Mouse (Mus musculus) intestine, postnatal 0 days (tissue): ENCODE results near the gene Kctd6. TPM values are rescaled to one million over a fixed set of nuclear protein-coding genes. Genes with fewer than 3 reads are reported as not detected.
"Not testable (repeated sequence)": the region's sequence is repeated elsewhere in the genome, so short reads cannot be mapped to it uniquely, and the experiment has no call there.

Source experiments
- ATAC-seq: fragments of 200-750 bp; cut with Nextera tagmentation; 2 replicates; pipeline ENCODE4 v1.8.0; 2017; ENCODE audit warnings: mild to moderate bottlenecking, moderate TSS enrichment, moderate library complexity
- H3K27ac ChIP-seq: fragments of 300-500 bp; sonication (generic); 2 replicates; pipeline ENCODE4 v1.5.1; 2014; ENCODE audit warnings: mild to moderate bottlenecking, low read depth, low read length, moderate library complexity
- H3K27me3 ChIP-seq: fragments of 300-500 bp; sonication (generic); replicated peaks from 2 replicates; pipeline ENCODE4 v1.6.1; 2014; ENCODE audit warnings: low read length, mixed read lengths; ENCODE audit not compliant: control insufficient read depth, insufficient read depth
- H3K36me3 ChIP-seq: fragments of 300-500 bp; sonication (generic); 2 replicates; pipeline ENCODE4 v1.6.1; 2014; ENCODE audit warnings: mild to moderate bottlenecking, moderate library complexity; ENCODE audit not compliant: control insufficient read depth, insufficient read depth
- H3K4me1 ChIP-seq: fragments of 300-500 bp; sonication (generic); replicated peaks from 2 replicates; pipeline ENCODE4 v1.6.1; 2014; ENCODE audit warnings: antibody characterized with exemption, low read length, mixed read lengths; ENCODE audit not compliant: control insufficient read depth, insufficient read depth
- H3K4me2 ChIP-seq: fragments of 300-500 bp; sonication (generic); replicated peaks from 2 replicates; pipeline ENCODE4 v1.6.1; 2014; ENCODE audit warnings: low read depth, mild to moderate bottlenecking, moderate library complexity
- H3K4me3 ChIP-seq: fragments of 300-500 bp; sonication (generic); 2 replicates; pipeline ENCODE4 v1.5.1; 2014; ENCODE audit warnings: low read depth, low read length
- H3K9ac ChIP-seq: fragments of 300-500 bp; sonication (generic); 2 replicates; pipeline ENCODE4 v1.6.1; 2014; ENCODE audit warnings: mild to moderate bottlenecking, low read depth, low read length
- H3K9me3 ChIP-seq: fragments of 300-500 bp; sonication (generic); 2 replicates; pipeline ENCODE4 v1.6.1; 2016; ENCODE audit warnings: mixed run types; ENCODE audit not compliant: control insufficient read depth
- CTCF ChIP-seq: sonication (generic); IDR thresholded peaks from 2 replicates; pipeline ENCODE4 v1.5.1; 2016; ENCODE audit warnings: low read depth, mild to moderate bottlenecking, control low read depth, antibody characterized with exemption, moderate library complexity
- WGBS: fragments of 180-500 bp; shearing (Covaris S2); extraction: QIAGEN DNeasy Blood & Tissue Kit; methylation state at CpG from one replicate; pipeline ENCODE4 v1.1.7; 2014; 5-methylcytosine and 5-hydroxymethylcytosine counted together
- polyA plus RNA-seq: library from polyadenylated mRNA; unstranded; fragments of >200 nt; fragmentation: Nextera tagmentation; extraction: Ambion mirVana; gene quantifications from 2 replicates; pipeline ENCODE4 v1.2.1, GENCODE M21; 2015

Kctd6 gene
- 18.8 and 19.5 TPM in 2 replicates for polyA plus RNA-seq

DNA sequence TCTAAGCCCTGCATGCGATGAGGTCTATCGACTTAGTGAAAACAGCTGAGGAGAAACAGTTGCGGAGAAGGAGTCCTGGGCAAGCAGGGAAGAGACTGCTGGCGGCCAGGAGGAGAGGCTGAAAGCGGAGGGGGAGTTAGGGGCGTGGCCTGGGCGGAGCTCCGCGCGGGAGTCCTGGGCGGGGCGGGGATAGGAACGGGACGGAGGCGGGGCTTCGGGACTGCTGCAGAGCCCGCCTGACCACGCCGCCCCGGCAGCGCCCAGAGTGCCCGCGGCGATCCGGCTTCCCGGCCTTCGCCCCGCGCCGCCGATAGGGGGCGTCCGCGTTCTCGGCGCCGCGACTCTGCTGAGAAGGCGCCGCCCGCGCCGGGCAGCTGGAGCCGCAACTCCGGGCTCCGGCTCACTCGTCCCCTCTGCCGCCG is at the start of gene Kctd6:
Gene Kctd6 (plus strand): TSS at position 338 of the 422 bp plus-strand sequence.
- Histone ChIP-seq H3K4me1 (no peaks in the 10 kb centered on the region), H3K9ac (peak within 1 kb of the TSS; percentile 92), H3K4me3 (peak within 1 kb of the TSS; percentile 82), H3K27ac (peak within 1 kb of the TSS; percentile 96), H3K36me3 (no peaks in the 10 kb centered on the region), H3K4me2 (peak within 1 kb of the TSS; percentile 84), H3K9me3 (no peaks in the 10 kb centered on the region), H3K27me3 (no peaks in the 10 kb centered on the region)
- ATAC-seq = peak; percentile 94
- peak; percentile 83 for TF ChIP-seq CTCF
- under 1% methylated on average over 46 of the region's 49 CpGs for WGBS

DNA sequence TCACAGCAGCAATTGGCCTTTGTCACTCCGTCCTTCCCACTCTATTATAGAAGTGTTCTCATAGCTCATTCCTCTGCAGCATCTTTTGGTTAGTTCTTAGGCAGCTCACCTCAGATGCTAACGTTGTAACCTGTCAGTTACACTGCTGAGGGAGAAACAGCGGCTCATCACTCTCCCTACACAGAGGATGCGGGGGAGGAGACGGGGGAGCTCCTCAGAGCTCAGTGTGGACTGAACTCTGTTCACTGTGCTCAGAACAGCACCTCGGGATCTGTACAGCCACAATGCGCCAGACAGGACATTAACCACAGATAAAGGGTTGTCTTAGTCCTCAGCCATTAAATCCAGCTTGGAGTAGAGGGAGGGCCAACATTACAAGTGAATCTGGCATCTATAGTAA is 49.5 kb upstream of the Kctd6 start:
- Histone ChIP-seq H3K36me3 (peaks cover 84% of the 10 kb centered on the region), H3K9ac (no peak overlapping the region), H3K9me3 (no peaks in the 10 kb centered on the region), H3K27me3 (no peaks in the 10 kb centered on the region), H3K4me1 (no peaks in the 10 kb centered on the region), H3K4me3 (no peak overlapping the region), H3K27ac (no peak overlapping the region), H3K4me2 (no peak overlapping the region)
- WGBS = 82% methylated on average over 7 of the region's 7 CpGs
- no peak for TF ChIP-seq CTCF
- no peak for ATAC-seq

DNA sequence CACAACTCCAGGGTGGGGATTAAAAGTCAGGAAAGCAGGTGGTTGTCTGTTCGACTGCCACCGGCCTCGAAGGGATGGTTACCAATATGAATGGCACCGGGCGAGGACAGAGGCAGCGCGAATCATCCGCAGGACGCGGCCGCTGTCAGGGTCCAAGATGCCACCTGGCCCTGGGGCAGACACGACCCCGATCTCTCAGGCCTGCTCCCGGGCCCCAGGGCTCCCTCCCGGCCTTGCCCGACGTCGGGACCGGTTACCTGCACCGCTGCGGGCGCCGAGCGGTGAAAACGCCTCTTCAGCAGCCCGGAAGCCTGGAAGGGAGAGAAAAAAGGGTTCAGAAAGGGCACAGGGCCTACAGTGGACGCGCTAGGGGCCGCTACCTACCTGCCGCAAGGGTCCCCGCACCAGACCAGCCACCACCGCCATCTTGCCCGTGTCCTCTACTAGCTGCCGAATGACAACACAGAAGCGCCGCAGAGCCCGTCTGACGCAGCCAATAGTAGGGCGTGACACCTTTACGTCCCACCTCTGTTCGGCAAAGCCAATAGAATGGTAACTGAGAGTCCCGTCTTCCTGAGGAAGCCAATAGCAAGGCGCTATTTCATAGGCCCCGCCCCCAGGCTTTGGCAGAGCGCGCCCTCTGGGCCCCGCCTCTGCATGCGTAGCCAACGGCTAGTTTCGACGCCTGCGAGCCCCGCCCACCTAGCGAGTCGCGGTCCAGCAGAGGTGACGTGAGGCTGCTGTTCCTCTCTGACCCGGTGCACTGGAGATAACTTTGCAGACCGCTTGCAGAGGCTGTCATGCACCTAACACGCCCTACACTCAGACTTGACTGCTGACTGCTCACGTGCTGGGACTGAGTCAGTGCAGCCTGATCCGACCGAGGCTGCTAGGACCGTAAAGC is 41.2 kb upstream of the Kctd6 start, which contains the start of gene Pdhb:
Gene Pdhb (minus strand): TSS at position 519 of the 904 bp plus-strand sequence.
- no peaks in the 10 kb centered on the region for H3K9me3 ChIP-seq
- no peaks in the 10 kb centered on the region for H3K27me3 ChIP-seq
- peak; percentile 98 for ATAC-seq
- peak within 1 kb of the TSS; percentile 81 for H3K9ac ChIP-seq
- 1% methylated on average over 64 of the region's 64 CpGs for WGBS
- H3K36me3 ChIP-seq = peaks cover 29% of the 10 kb centered on the region
- H3K4me1 ChIP-seq = peaks cover 5% of the 10 kb centered on the region; the same call in 1 of the 2 replicates
- H3K27ac ChIP-seq = peak within 1 kb of the TSS; percentile 81
- TF ChIP-seq CTCF = peak; percentile 49
- peak within 1 kb of the TSS; percentile 68 for H3K4me3 ChIP-seq
- H3K4me2 ChIP-seq = peak within 1 kb of the TSS; percentile 77

DNA sequence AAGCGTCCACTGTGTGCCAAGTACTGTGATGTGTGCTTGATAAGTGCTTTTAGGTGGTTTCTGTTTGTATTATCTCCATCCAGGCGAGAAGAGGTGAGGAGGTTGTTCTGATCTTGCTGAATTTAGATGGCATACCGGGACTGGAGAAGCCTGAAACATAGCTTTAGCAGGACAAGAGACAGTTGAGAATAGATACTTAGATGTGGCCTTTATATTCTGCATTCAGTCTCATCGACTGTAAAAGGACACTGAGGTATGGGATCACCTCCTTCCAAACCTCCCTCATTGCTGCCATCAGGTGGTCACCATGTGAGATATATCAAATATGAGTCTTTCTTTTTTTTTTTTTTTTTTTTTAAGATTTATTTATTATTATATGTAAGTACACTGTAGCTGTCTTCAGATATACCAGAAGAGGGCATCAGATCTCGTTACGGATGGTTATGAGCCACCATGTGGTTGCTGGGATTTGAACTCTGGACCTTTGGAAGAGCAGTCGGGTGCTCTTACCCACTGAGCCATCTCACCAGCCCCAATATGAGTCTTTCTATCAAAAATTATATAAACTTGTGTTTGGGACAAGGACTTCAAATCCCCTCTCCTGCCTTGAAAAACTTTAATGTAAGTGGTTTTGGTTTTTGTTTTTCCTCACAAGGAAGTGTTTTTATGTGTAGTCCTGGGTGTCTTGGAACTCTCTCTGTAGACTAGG is 40.2 kb upstream of the Kctd6 start:
- H3K4me2 ChIP-seq = peak overlapping the region; percentile 77
- H3K9ac ChIP-seq = 0 out of 2 replicates have a peak overlapping the region, but pooled peaks have one; percentile 22
- peak; percentile 49 for TF ChIP-seq CTCF
- not testable (repeated sequence) for H3K27me3 ChIP-seq, H3K4me1 ChIP-seq, H3K9me3 ChIP-seq, ATAC-seq
- 15% methylated on average over 5 of the region's 7 CpGs for WGBS
- H3K27ac ChIP-seq = peak overlapping the region; percentile 71
- peaks cover 21% of the 10 kb centered on the region for H3K36me3 ChIP-seq
- H3K4me3 ChIP-seq = peak overlapping the region; percentile 68

DNA sequence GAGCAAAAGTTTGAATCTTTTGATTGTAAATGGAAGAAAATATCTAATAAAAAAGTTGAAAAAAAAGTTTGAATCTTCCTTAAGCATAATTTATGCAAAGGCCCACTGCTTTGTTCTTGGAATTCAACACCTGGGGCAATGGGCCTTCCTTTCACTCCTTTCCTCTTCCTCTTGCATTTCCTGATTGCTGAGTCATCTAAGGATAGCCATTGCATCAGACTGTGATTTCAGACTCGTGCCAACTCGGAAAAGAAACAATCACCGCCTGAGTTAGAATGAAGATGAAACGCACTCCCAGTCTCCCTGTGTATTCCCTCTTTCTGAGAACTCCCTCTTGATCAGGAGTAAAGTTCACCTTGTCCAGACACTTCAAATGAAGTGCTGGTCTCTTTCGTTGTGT is 39.3 kb upstream of the Kctd6 start:
- no peak for ATAC-seq
- peaks cover 5% of the 10 kb centered on the region; the same call in 1 of the 2 replicates for H3K4me1 ChIP-seq

DNA sequence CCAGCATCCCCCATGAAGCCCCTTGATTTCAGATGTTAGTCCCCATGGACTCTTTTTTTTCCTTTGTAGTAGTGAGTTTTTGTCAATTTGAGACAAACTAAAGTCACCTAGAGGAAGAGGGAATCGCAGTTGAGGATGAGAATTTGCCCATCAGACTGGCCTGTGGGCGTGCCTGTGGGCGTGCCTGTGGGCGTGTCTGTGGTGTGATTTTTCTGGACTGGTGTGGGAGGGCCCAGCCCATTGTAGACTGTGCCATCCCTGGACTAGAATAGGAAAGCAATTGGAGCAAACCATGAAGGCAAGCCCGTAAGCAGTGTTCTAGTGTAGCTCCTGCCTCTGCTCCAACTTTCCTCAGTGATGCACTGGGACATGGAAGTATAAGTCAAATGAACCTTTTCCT is 37.7 kb upstream of the Kctd6 start:
- no peak for TF ChIP-seq CTCF
- Histone ChIP-seq H3K9me3 (no peaks in the 10 kb centered on the region), H3K4me3 (no peak overlapping the region), H3K9ac (no peak overlapping the region), H3K27ac (no peak overlapping the region), H3K36me3 (no peaks in the 10 kb centered on the region), H3K4me2 (no peak overlapping the region), H3K27me3 (no peaks in the 10 kb centered on the region), H3K4me1 (peaks cover 5% of the 10 kb centered on the region; the same call in 1 of the 2 replicates)
- no peak for ATAC-seq
- 41% methylated on average over 5 of the region's 5 CpGs for WGBS

More for the DNA sequence above, 39.3 kb upstream of the Kctd6 start:
- Histone ChIP-seq H3K9me3 (no peaks in the 10 kb centered on the region), H3K9ac (no peak overlapping the region), H3K4me2 (no peak overlapping the region), H3K27me3 (no peaks in the 10 kb centered on the region), H3K27ac (peak overlapping the region; percentile 41; the same call in 1 of the 2 replicates), H3K36me3 (peaks cover 11% of the 10 kb centered on the region), H3K4me3 (no peak overlapping the region)
- TF ChIP-seq CTCF = no peak
- 51% methylated on average over 5 of the region's 5 CpGs for WGBS
